Mouse (Mus musculus): ENCODE measurements around the gene Nol4l.

DNA sequence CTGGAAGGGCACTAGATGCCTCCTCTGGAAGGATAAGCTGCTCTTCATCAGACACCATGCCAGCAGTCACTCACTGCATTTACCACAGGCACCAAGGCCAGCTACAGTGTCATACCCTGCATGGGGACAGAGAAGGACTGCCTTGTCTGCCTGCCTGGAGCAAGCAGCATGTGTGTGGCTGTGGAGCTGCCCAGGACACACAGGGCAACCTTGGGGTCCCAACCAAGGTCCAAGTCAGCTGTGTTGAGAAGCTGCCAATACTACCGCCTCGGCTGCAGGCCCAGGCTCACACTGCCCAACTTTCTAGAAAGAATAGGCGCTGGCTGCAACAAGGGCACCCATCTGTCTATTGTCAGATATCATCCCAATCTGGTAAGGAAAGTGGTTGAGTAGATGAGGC lies 106.7 kb downstream of the Nol4l start:
- TF ChIP-seq CTCF (IDR thresholded peaks at IDR 0.05; ENCODE audit: low read depth, low read length) (no peak), POLR2A (IDR thresholded peaks at IDR 0.05; ENCODE audit: borderline replicate concordance, low read depth, low read length) (no peak)
